Mouse (Mus musculus) B cell, adult (primary cell): ENCODE data around the gene Fbxo3. TPM values are rescaled to one million over a fixed set of nuclear protein-coding genes. Genes with fewer than 3 reads are reported as not detected.

Experiments
- total RNA-seq: library from RNA; stranded (reverse); gene quantifications from 4 replicates; pipeline ENCODE4 v1.2.4, GENCODE M21; 2023; ENCODE audit not compliant: inconsistent age

The Fbxo3 gene
- 23.7 to 25.2 TPM (median 24.5 TPM) in 4 replicates for total RNA-seq

DNA sequence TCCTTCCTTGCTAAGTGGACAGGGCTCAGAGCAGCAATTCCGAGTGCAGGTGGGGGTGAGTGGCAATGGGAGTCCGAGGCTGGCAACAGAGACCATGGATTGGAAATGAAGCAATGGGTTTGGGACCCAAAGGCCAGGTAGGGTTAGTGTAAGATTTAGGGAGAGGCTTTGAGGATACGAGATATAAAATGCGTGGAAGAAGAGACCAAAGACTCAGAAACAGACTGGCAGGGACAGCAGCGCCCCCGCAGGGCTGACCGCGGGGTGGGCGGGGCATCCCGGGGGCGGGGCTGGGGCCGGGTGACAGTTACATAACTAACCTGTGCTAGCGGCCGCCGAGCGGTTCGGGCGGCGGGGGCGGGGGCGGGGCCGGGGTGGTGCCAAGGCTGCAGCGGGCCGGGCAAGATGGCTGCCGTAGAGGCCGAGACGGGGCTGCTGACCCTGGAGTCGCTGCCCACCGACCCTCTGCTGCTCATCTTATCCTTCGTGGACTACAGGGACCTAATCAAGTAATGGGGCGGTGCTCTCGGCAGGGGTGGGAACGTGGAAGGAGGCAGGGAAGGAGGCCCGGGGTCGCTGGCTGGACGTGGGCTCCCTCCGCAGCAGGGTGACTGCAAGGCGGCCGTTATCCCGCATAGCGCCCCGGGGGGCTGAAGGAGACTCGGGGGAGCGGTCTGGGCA lies at the start of gene Fbxo3:
Fbxo3 (plus strand) TSS at position 264 of the 681 bp plus-strand sequence.

DNA sequence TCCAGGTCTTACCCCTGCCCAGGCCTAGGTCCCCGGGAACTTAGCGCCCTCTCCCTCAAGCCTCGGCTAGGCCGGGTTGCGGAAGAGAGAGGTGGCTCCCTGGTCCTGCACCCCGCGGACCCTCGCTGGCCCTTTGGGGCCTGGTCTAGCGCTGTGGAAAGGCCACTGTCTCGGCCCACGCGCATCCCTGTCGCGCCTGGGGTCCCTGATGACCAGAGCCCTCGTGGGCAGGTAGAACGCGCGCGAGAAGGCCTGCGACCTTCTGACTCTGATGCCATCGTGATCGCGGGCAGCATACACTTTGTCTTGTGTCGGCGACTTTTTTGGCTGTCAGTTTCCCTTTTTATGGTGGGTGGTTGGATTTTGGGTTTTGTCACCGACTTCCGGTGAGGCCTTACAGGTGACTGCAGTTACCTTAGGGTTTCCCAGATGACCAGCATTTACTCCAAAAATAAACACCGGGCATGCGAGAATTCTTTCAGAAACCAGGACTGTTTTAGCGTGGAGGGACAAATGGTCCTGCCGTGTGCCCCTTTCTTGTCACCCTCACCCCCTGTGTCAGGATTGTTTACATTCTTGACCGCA lies 710 bp downstream of the Fbxo3 start, which contains the start of gene 4931422A03Rik:
4931422A03Rik (minus strand) TSS at position 223 of the 585 bp plus-strand sequence.

GRCm38 (mm10) chr2:104065526-104065925 lies 38.0 kb downstream of the Fbxo3 start, which contains the start of gene Gm10912:
Gene Gm10912 (plus strand): TSS chr2:104065826.

GRCm38 (mm10) chr2:104068450-104068849 lies 40.9 kb downstream of the Fbxo3 start, which contains the start of gene Gm10799:
Gene Gm10799 (minus strand): TSS chr2:104068550.

GRCm38 (mm10) chr2:104069704-104070185 lies 42.2 kb downstream of the Fbxo3 start, which contains the start of gene Cd59b:
Gene Cd59b (plus strand): TSS chr2:104069849.

GRCm38 (mm10) chr2:104095741-104096213 lies 68.3 kb downstream of the Fbxo3 start, which contains the start of gene Cd59a:
Gene Cd59a (plus strand): TSS chr2:104095801.

Other genes starting within 250 kb of the Fbxo3 start
- gene Caprin1, start 230.1 kb upstream of the Fbxo3 start, total RNA-seq, result 351 to 378 TPM (median 375 TPM) in 4 replicates
- gene Lmo2, start 69.7 kb upstream of the Fbxo3 start, total RNA-seq, result 195 to 223 TPM (median 208 TPM) in 4 replicates
- not detected in 4 replicates for gene 4931422A03Rik, start 640 bp downstream of the Fbxo3 start, total RNA-seq
- gene Gm10912, start 38.1 kb downstream of the Fbxo3 start, total RNA-seq, result 0.29 to 0.72 TPM (median 0.51 TPM) in 3 of 4 replicates, not detected in the other
- gene Gm10799, start 40.8 kb downstream of the Fbxo3 start, total RNA-seq, result not detected in 4 replicates
- gene Cd59b, start 42.1 kb downstream of the Fbxo3 start, total RNA-seq, result 0.67 TPM in 1 of 4 replicates, not detected in the others
- gene Cd59a, start 68.1 kb downstream of the Fbxo3 start, total RNA-seq, result 0.51 to 1.2 TPM (median 0.69 TPM) in 4 replicates
- not detected in 4 replicates for gene A930018P22Rik, start 95.0 kb downstream of the Fbxo3 start, total RNA-seq